Mouse (Mus musculus) T-helper 2 cell (primary cell): ENCODE data around the gene Hcrtr1.

Experiments used
- in situ Hi-C: fragments of 300-600 bp; cut with MboI, MseI; formaldehyde crosslinking; loops from one replicate; pipeline ENCODE4 v1.15.1; 2025; ENCODE audit warnings: high pct_unique_total_duplicates

The Hcrtr1 gene

GRCm38 (mm10) chr4:130139214-130139492, at the start of gene Hcrtr1:
Gene Hcrtr1, minus strand, starts transcription at chr4:130139359.
- in situ Hi-C loops = no loop called here

DNA sequence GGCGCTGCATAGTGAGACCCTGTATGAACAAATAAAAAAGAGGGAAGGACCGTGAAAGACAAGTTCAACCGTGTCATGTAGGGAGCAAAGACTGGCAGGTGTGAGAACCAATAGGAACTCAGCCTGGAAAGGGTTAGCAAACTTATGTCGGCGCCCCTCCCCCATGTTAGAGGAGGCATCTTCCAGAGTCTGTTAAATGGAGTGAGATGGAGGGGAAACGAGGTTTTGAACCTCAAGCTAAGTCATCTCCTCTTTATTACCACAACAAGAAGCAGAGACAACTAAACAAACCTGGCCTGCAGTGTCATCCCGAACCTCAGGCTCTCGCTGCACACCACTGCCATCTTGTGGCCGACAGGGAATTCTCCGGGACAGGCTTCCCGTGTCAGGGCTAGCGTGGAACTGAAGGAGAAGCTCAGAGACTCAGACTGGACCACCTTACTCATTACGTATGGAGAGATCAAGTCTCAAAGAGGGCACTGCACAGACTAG, 49.7 kb upstream of the Hcrtr1 start:
- in situ Hi-C loops = no loop called here

- in situ Hi-C loops = no loop called here
Observed at GRCm38 (mm10) chr4:130186891-130187290, 47.7 kb upstream of the Hcrtr1 start.

GRCm38 (mm10) chr4:130186450-130186849, 47.3 kb upstream of the Hcrtr1 start:
- in situ Hi-C loops = no loop called here

- in situ Hi-C loops = loop anchor here (5.0 kb wide), 1 partner anchor 222 kb away; no protein-coding TSS in a partner anchor
Observed at GRCm38 (mm10) chr4:130183879-130184278, 44.7 kb upstream of the Hcrtr1 start.

DNA sequence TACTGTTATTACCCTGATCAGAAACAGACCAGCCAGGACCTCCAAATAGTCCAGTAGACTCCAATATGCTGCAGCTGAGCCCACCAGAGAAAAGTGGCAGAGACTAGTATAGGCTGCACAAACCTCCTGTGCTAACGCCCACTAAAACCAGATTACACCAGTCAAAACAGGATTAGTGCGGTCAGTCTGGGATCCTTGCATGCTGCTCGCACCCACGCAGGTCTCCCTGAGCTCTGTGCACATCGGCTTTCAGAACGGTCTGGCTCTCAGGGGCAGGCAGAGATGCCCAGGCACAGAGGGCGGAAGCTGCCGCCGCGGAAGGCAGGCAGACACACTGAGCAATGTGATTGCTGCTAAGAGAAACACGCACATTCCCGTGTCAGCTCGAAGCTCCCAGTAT, 43.9 kb upstream of the Hcrtr1 start:
- in situ Hi-C loops = loop anchor here (5.0 kb wide), 1 partner anchor 221 kb away; no protein-coding TSS in a partner anchor

DNA sequence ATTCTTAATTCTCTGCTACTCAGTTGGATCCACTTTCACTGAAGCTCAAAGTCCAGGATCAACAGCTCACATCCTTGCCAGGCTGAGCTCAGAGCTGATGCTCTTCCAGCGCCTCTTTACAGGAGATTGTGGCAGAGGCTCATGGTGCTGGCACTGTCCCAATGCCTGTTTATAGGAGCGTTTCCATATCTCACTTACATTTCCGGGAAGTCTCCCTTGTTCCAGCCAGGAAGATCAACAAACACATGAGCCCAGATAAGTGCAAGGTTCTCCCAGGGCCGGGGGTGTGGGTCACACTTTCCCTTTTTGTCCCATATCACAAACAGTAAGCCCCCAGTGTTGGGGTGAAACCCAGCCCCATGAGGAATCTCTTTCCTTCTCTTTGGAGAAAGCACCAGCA, 42.7 kb upstream of the Hcrtr1 start:
- in situ Hi-C loops = loop anchor here (5.0 kb wide), 1 partner anchor 220 kb away; no protein-coding TSS in a partner anchor

DNA sequence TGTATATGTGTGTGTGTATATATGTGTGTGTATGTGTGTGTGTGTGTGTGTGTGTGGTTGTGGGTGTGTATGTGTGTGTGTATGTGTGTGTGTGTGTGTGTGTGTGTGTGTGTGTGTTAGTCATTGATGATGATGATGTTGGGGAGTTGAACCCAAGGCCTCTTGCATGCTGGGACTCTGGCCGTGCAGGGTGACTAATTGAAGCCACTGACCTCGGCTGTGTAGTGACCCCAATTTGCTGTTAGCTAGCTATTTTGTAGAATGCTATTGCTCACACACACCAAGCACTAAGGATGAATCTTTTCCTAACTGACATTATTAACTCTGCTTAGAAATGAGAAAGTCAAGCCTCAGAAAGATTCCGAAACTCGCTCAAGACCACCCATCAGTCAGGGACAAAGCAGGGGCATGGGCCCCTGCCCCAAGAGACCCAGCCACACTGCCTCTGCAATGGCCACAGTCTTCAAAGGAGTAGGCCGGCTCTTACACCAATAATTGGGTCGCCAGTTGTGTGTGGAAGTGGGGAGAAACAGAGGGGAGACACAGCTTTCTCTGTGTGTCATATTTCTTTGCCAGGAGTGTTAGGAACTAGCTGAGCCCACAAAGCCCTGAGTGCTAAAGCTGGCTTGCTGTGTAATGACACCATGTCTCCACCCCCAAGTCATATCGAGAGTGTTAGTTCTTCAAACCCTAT, 41.9 kb upstream of the Hcrtr1 start:
- in situ Hi-C loops = loop anchor here (5.0 kb wide), 1 partner anchor 219 kb away; no protein-coding TSS in a partner anchor

- in situ Hi-C loops = loop anchor here (5.0 kb wide), 1 partner anchor 218 kb away; no protein-coding TSS in a partner anchor
Observed at GRCm38 (mm10) chr4:130179876-130180275, 40.7 kb upstream of the Hcrtr1 start.

DNA sequence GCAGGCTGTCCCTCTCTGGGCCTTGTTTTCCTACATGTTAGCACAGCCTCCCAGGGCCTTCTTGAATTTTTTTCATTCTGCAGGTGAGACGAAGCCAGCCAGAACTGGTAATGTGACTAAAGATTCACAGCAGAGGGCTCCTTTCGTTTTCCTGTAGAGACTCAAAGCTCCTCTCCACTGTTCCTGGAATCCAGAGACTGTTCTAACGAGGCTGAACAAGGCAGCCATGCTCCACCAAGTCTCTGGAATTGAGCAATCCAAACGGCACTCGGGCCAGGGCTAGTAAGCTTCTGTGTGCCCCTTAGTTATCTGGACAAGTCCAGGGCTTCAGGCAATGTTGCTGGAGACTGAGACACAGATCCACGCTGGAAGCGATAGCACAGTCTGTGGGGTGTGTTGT, 38.4 kb upstream of the Hcrtr1 start:
- in situ Hi-C loops = no loop called here

DNA sequence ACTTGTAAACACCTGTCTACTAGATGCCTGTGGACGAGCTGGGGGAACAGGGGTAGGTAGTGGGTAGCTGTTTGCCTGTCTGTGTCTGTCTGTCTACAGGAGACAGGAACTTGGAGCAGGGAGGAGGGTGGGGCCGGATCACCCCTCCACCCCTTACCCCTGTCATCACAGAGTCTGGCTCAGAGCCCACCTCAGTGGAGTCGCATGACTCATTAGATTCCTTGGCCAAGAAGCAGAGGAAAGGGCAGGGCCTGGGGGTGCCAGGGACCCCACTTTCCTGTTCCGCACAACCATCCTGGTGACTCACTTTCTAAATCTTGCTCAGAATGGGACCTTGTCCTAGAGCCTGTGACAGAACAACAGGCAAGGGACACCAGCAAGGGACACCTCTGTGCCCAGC, 37.9 kb upstream of the Hcrtr1 start:
- in situ Hi-C loops = no loop called here

- in situ Hi-C loops = no loop called here
Observed at GRCm38 (mm10) chr4:130176156-130176720, 37.1 kb upstream of the Hcrtr1 start.

- in situ Hi-C loops = no loop called here
Observed at GRCm38 (mm10) chr4:130175072-130175711, 36.0 kb upstream of the Hcrtr1 start, which contains the start of gene Tinagl1. Gene Tinagl1, minus strand, starts transcription at chr4:130175122.

GRCm38 (mm10) chr4:130174335-130175031, 35.3 kb upstream of the Hcrtr1 start:
- in situ Hi-C loops = no loop called here

DNA sequence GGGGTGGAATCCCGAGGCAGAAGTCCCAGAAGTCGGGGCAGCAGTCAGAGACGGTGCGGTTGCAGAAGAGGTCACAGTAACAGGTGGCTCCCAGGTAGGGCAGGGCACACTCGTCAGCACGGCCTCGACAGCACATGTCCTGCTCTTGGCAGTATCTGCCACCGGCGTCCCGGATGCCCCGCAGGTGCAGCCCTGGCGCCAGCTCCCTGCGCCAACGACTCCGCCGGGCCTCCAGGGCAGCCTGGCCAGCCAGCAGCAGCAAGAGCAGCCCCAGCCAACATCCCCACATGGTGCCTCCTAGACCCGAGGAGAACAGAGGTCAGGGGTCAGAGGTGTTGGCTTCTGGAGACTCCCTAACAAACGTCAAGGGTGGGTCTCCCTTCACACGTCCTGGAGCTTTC, 34.8 kb upstream of the Hcrtr1 start:
- in situ Hi-C loops = no loop called here

- in situ Hi-C loops = no loop called here
Observed at GRCm38 (mm10) chr4:130173060-130173822, 34.1 kb upstream of the Hcrtr1 start.

DNA sequence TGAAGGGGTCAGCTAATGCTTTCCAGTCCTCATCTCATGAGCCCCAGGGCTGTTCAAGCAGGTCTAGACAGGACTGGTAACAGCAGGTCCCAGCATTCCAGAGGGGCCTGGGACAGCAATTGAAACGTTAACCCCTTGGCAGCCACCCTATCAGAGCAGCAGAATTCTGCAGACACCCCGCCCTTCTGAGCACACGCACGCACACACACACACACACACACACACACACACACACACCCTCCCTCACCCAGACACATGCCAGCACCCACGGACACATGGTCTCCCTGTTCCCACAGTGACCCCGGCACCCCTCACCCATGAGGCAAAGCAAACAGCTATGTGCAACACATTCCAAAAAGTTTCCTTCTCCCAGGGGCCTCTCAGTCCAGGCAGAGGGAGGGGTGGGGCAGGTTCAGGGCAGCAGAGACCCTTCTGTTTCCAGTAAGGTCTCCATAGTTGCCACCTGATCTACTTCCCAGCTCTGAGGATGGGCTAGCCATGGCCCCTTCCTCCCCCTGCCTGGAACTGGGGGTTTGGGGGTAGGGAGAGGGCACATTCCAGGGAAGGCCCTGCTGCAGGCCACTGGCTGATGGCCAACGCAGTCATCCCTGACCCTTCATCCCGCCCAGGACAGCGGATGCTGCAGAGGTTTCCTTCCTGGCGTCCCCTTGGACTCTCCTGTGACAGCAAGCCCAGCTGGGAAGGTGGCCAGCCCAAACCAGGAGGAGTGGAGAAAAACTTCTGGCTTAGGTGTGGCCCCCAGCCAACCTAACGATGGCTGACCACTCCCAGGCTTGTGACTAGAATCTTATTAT, 33.0 kb upstream of the Hcrtr1 start:
- in situ Hi-C loops = no loop called here

DNA sequence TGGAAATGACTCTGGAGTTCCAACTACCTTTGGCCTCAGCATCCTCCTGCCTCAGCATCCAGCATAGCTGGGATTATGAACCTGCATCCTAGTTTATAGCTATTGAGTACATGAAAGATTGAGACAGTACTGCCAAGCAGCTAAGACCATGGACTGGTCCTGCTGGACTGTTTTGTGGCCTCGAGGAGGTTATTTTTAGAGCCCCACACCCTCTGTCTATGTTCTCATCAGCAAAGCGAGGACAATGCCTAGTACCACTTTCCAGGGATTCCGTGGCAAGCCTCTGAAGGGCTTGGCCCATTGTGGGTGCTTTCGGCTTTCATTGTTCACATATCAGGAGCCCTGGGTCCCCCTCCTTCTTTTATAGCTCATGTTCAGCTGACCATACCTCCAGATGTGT, 31.2 kb upstream of the Hcrtr1 start:
- in situ Hi-C loops = no loop called here

DNA sequence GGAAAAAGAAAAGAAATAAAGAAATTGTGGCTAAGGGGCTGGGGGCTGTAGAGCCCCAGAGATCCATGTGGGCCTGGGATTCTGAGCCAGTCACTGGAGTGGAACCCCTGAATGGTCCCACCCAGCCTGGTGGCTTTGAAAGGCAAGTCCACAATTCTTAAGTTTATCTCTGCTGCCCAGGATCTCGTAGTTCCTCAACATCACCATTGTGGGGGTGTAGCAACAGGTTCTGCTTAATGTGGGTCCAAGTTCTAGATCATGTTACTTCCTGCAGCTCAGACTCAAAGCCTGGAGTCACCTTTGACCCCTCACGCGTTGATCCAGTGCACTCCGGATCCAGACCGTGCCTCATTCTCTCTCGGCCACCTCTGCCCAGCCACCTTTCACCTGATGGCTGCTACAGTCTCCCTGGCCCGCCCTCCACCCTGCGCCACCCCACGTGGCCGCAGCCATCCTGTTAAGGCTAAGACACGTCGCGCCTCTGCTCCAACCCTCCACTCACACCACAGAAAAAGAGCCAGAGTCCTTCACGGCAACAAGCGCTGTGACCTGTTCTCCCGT, 30.3 kb upstream of the Hcrtr1 start:
- in situ Hi-C loops = no loop called here
